Mouse (Mus musculus) hindbrain, embryonic 16.5 days (tissue): ENCODE measurements at regions not wholly inside any gene's neighbourhood (a gene's known extent, or its start where the extent isn't known, plus 50 kb on each side); places are given as distances from the start of the nearest gene placed in this dataset.

Experiments
- ATAC-seq: fragments of 200-750 bp; cut with Nextera tagmentation; 2 replicates; pipeline ENCODE4 v1.8.0; 2017; ENCODE audit warnings: moderate TSS enrichment, moderate library complexity
- H3K27ac ChIP-seq: fragments of 300-500 bp; sonication (generic); 2 replicates; pipeline ENCODE4 v1.5.1; 2014; ENCODE audit warnings: low read depth, mild to moderate bottlenecking, control low read depth, low read length, moderate library complexity
- H3K27me3 ChIP-seq: fragments of 300-500 bp; sonication (generic); replicated peaks from 2 replicates; pipeline ENCODE4 v1.6.1; 2014; ENCODE audit warnings: low read length; ENCODE audit not compliant: control insufficient read depth, insufficient read depth
- H3K36me3 ChIP-seq: fragments of 300-500 bp; sonication (generic); 2 replicates; pipeline ENCODE4 v1.6.1; 2014; ENCODE audit warnings: mild to moderate bottlenecking, low read length, moderate library complexity, mixed read lengths; ENCODE audit not compliant: control insufficient read depth, insufficient read depth
- H3K4me1 ChIP-seq: fragments of 300-500 bp; sonication (generic); 2 replicates; pipeline ENCODE4 v1.6.1; 2014; ENCODE audit warnings: low read depth, low read length; ENCODE audit not compliant: control insufficient read depth, insufficient read depth
- H3K4me2 ChIP-seq: fragments of 300-500 bp; sonication (generic); 2 replicates; pipeline ENCODE4 v1.6.1; 2014; ENCODE audit warnings: mild to moderate bottlenecking, low read length, control low read depth, moderate library complexity
- H3K4me3 ChIP-seq: fragments of 300-500 bp; sonication (generic); 2 replicates; pipeline ENCODE4 v1.5.1; 2014; ENCODE audit warnings: mild to moderate bottlenecking, low read length, control low read depth, moderate library complexity
- H3K9ac ChIP-seq: fragments of 300-500 bp; sonication (generic); 2 replicates; pipeline ENCODE4 v1.6.1; 2014; ENCODE audit warnings: low read depth, mild to moderate bottlenecking, control low read depth, low read length, moderate library complexity
- H3K9me3 ChIP-seq: fragments of 300-500 bp; sonication (generic); 2 replicates; pipeline ENCODE4 v1.6.1; 2014; ENCODE audit warnings: mild to moderate bottlenecking, low read length, moderate library complexity; ENCODE audit not compliant: control insufficient read depth
- WGBS: fragments of 180-500 bp; shearing (Covaris S2); extraction: QIAGEN DNeasy Blood & Tissue Kit; methylation state at CpG from one replicate; pipeline ENCODE4 v1.1.7; 2014; 5-methylcytosine and 5-hydroxymethylcytosine counted together

- no peak overlapping the region for H3K4me3 ChIP-seq
- H3K4me1 ChIP-seq, result no peaks in the 10 kb centered on the region
- no peak overlapping the region for H3K9ac ChIP-seq
- no peak overlapping the region for H3K27ac ChIP-seq
- H3K4me2 ChIP-seq, result no peak overlapping the region
- WGBS, result 50% methylated on average over 1 of the region's 1 CpGs
- ATAC-seq, result no peak
- H3K36me3 ChIP-seq, result no peaks in the 10 kb centered on the region
- H3K9me3 ChIP-seq, result no peaks in the 10 kb centered on the region
- H3K27me3 ChIP-seq, result no peaks in the 10 kb centered on the region
Observed at GRCm38 (mm10) chr9:46891829-46892228, 106.7 kb upstream of the Gm4791 start.

- Histone ChIP-seq H3K36me3 (no peaks in the 10 kb centered on the region), H3K27ac (no peak overlapping the region), H3K4me2 (no peak overlapping the region), H3K4me3 (no peak overlapping the region), H3K9me3 (no peaks in the 10 kb centered on the region), H3K9ac (no peak overlapping the region), H3K4me1 (no peaks in the 10 kb centered on the region), H3K27me3 (no peaks in the 10 kb centered on the region)
- ATAC-seq, result no peak
- 73% methylated on average over 4 of the region's 4 CpGs for WGBS
Observed at GRCm38 (mm10) chr9:46889933-46890662, 108.4 kb upstream of the Gm4791 start.

GRCm38 (mm10) chr9:46871211-46871994 lies 127.1 kb upstream of the Gm4791 start:
- ATAC-seq, result no peak
- 59% methylated on average over 8 of the region's 8 CpGs for WGBS

GRCm38 (mm10) chr9:46863934-46864333 lies 134.6 kb upstream of the Gm4791 start:
- 0 out of 2 replicates have a peak, but pooled peaks cover 2% of the 10 kb centered on the region for H3K4me1 ChIP-seq
- H3K36me3 ChIP-seq, result no peaks in the 10 kb centered on the region
- no peaks in the 10 kb centered on the region for H3K9me3 ChIP-seq
- WGBS, result 22% methylated on average over 4 of the region's 4 CpGs
- no peak overlapping the region for H3K27ac ChIP-seq
- ATAC-seq, result peak; percentile 58; the same call in 1 of the 2 replicates
- no peak overlapping the region for H3K9ac ChIP-seq
- no peak overlapping the region for H3K4me2 ChIP-seq
- no peaks in the 10 kb centered on the region for H3K27me3 ChIP-seq
- no peak overlapping the region for H3K4me3 ChIP-seq

More at GRCm38 (mm10) chr9:46871211-46871994, 127.1 kb upstream of the Gm4791 start:
- Histone ChIP-seq H3K4me1 (no peaks in the 10 kb centered on the region), H3K4me3 (no peak overlapping the region), H3K9ac (no peak overlapping the region), H3K27me3 (no peaks in the 10 kb centered on the region), H3K27ac (no peak overlapping the region), H3K4me2 (no peak overlapping the region), H3K9me3 (no peaks in the 10 kb centered on the region), H3K36me3 (no peaks in the 10 kb centered on the region)

GRCm38 (mm10) chr9:46851753-46852152 lies 146.8 kb upstream of the Gm4791 start:
- Histone ChIP-seq H3K4me2 (no peak overlapping the region), H3K27ac (no peak overlapping the region), H3K27me3 (no peaks in the 10 kb centered on the region), H3K4me3 (no peak overlapping the region), H3K9me3 (no peaks in the 10 kb centered on the region), H3K4me1 (no peaks in the 10 kb centered on the region), H3K9ac (no peak overlapping the region), H3K36me3 (no peaks in the 10 kb centered on the region)
- no peak for ATAC-seq
- WGBS, result 95% methylated on average over 13 of the region's 13 CpGs

GRCm38 (mm10) chr9:46851336-46851735 lies 147.2 kb upstream of the Gm4791 start:
- H3K36me3 ChIP-seq, result no peaks in the 10 kb centered on the region
- 64% methylated on average over 10 of the region's 10 CpGs for WGBS
- ATAC-seq, result 0 out of 2 replicates have a peak, but pooled peaks have one; percentile 30
- H3K27me3 ChIP-seq, result no peaks in the 10 kb centered on the region
- no peaks in the 10 kb centered on the region for H3K4me1 ChIP-seq
- no peak overlapping the region for H3K4me3 ChIP-seq
- no peaks in the 10 kb centered on the region for H3K9me3 ChIP-seq
- no peak overlapping the region for H3K9ac ChIP-seq
- no peak overlapping the region for H3K4me2 ChIP-seq
- no peak overlapping the region for H3K27ac ChIP-seq

- Histone ChIP-seq H3K27me3 (no peaks in the 10 kb centered on the region), H3K4me2 (no peak overlapping the region), H3K9me3 (no peaks in the 10 kb centered on the region), H3K36me3 (no peaks in the 10 kb centered on the region), H3K4me1 (peaks cover 4% of the 10 kb centered on the region; the same call in 1 of the 2 replicates), H3K27ac (no peak overlapping the region), H3K9ac (no peak overlapping the region), H3K4me3 (no peak overlapping the region)
- 52% methylated on average over 3 of the region's 3 CpGs for WGBS
- peak; percentile 64; the same call in 1 of the 2 replicates for ATAC-seq
Observed at GRCm38 (mm10) chr9:46845276-46845675, 153.3 kb upstream of the Gm4791 start.

GRCm38 (mm10) chr9:46843781-46844180 lies 154.8 kb upstream of the Gm4791 start:
- H3K9ac ChIP-seq, result no peak overlapping the region
- H3K4me1 ChIP-seq, result peaks cover 4% of the 10 kb centered on the region; the same call in 1 of the 2 replicates
- no peaks in the 10 kb centered on the region for H3K36me3 ChIP-seq
- no peak overlapping the region for H3K27ac ChIP-seq
- H3K4me3 ChIP-seq, result no peak overlapping the region
- 64% methylated on average over 7 of the region's 7 CpGs for WGBS
- no peaks in the 10 kb centered on the region for H3K27me3 ChIP-seq
- H3K9me3 ChIP-seq, result no peaks in the 10 kb centered on the region
- no peak overlapping the region for H3K4me2 ChIP-seq
- ATAC-seq, result peak; percentile 54; the same call in 1 of the 2 replicates

GRCm38 (mm10) chr9:46841571-46841970 lies 157.0 kb upstream of the Gm4791 start:
- H3K9me3 ChIP-seq, result no peaks in the 10 kb centered on the region
- H3K27ac ChIP-seq, result no peak overlapping the region
- no peaks in the 10 kb centered on the region for H3K27me3 ChIP-seq
- H3K36me3 ChIP-seq, result no peaks in the 10 kb centered on the region
- 66% methylated on average over 6 of the region's 6 CpGs for WGBS
- ATAC-seq, result no peak
- peaks cover 4% of the 10 kb centered on the region; the same call in 1 of the 2 replicates for H3K4me1 ChIP-seq
- H3K4me3 ChIP-seq, result no peak overlapping the region
- H3K4me2 ChIP-seq, result no peak overlapping the region
- no peak overlapping the region for H3K9ac ChIP-seq
